Mouse (Mus musculus) stomach, postnatal 0 days (tissue): ENCODE data around the gene Mb21d2.

ENCODE experiments used
- CTCF ChIP-seq: IDR thresholded peaks from 2 replicates; pipeline ENCODE4 v1.5.1; 2016; ENCODE audit warnings: antibody characterized with exemption, low read depth, mild to moderate bottlenecking, moderate library complexity
- EP300 ChIP-seq: optimal IDR thresholded peaks from 2 replicates; pipeline ENCODE3; 2016; ENCODE audit warnings: antibody characterized with exemption

DNA sequence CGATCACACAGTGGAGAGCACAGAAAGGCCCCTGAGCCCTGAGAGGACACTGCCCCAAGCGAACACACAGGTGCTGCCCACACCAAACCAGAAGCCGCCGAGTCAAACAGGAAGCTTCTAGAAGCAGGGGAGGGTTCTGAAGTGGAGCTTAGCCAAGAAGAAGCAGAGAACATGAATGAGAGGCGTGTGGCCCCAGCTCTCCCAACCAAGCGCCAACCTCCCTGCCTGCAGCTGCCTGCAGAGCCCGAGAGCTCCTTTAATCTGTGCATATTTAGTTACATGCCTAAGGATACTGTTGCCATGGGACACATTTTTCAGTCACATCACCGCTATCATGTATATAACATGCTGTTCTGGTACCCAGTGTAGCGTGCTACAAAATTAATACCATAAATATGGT is 58.6 kb downstream of the Mb21d2 start:
- TF ChIP-seq CTCF (no peak), EP300 (no peak)
